Mouse (Mus musculus) liver, postnatal 0 days (tissue): Measurements from ENCODE around the gene Cog6.

Source experiments
- CTCF ChIP-seq: sonication (generic); IDR thresholded peaks from 2 replicates; pipeline ENCODE4 v1.5.1; 2016; ENCODE audit warnings: antibody characterized with exemption, low read depth
- EP300 ChIP-seq: IDR thresholded peaks from 2 replicates; pipeline ENCODE4 v1.6.1; 2016; ENCODE audit warnings: antibody characterized with exemption, low read depth, mild to moderate bottlenecking

- TF ChIP-seq EP300 (no peak), CTCF (no peak)
Observed at GRCm38 (mm10) chr3:52960951-52961350, 56.1 kb downstream of the Cog6 start.
